Mouse (Mus musculus) kidney, embryonic 15.5 days (tissue): ENCODE measurements around the gene Cdhr4. TPM values are rescaled to one million over a fixed set of nuclear protein-coding genes. Genes with fewer than 3 reads are reported as not detected.

ENCODE experiments used
- ATAC-seq: fragments of 200-750 bp; cut with Nextera tagmentation; replicated peaks from 2 replicates; pipeline ENCODE4 v1.8.0; 2017; ENCODE audit warnings: moderate TSS enrichment; ENCODE audit not compliant: low FRiP score
- H3K27ac ChIP-seq: fragments of 300-500 bp; sonication (generic); 2 replicates; pipeline ENCODE4 v1.5.1; 2015; ENCODE audit warnings: mild to moderate bottlenecking, inconsistent platforms
- H3K27me3 ChIP-seq: fragments of 300-500 bp; sonication (generic); 2 replicates; pipeline ENCODE4 v1.6.1; 2015; ENCODE audit warnings: inconsistent platforms
- H3K36me3 ChIP-seq: fragments of 300-500 bp; sonication (generic); 2 replicates; pipeline ENCODE4 v1.6.1; 2015; ENCODE audit warnings: inconsistent platforms
- H3K4me1 ChIP-seq: fragments of 300-500 bp; sonication (generic); 2 replicates; pipeline ENCODE4 v1.6.1; 2015; ENCODE audit warnings: inconsistent platforms
- H3K4me2 ChIP-seq: fragments of 300-500 bp; sonication (generic); 2 replicates; pipeline ENCODE4 v1.6.1; 2015; ENCODE audit warnings: moderate library complexity, mild to moderate bottlenecking, inconsistent platforms
- H3K4me3 ChIP-seq: fragments of 300-500 bp; sonication (generic); replicated peaks from 2 replicates; pipeline ENCODE4 v1.5.1; 2015; ENCODE audit warnings: mild to moderate bottlenecking, inconsistent platforms
- H3K9ac ChIP-seq: fragments of 300-500 bp; sonication (generic); 2 replicates; pipeline ENCODE4 v1.6.1; 2015; ENCODE audit warnings: mild to moderate bottlenecking, inconsistent platforms
- H3K9me3 ChIP-seq: fragments of 300-500 bp; sonication (generic); replicated peaks from 2 replicates; pipeline ENCODE4 v1.6.1; 2016; ENCODE audit warnings: inconsistent platforms
- WGBS: fragments of 180-500 bp; shearing (Covaris S2); methylation state at CpG from one replicate; pipeline ENCODE4 v1.1.7; 2015; ENCODE audit warnings: mixed read lengths; 5-methylcytosine and 5-hydroxymethylcytosine counted together
- polyA plus RNA-seq: library from polyadenylated mRNA; unstranded; fragments of >200 nt; fragmentation: Nextera tagmentation; extraction: Ambion mirVana; gene quantifications from 2 replicates; pipeline ENCODE4 v1.2.1, GENCODE M21; 2015

The Cdhr4 gene
- polyA plus RNA-seq, 1 experiment from 2014 or later = 12.6 TPM

- no peak overlapping the region for H3K9ac ChIP-seq
- no peaks in the 10 kb centered on the region for H3K9me3 ChIP-seq
- H3K4me3 ChIP-seq = no peak overlapping the region
- H3K4me1 ChIP-seq = no peaks in the 10 kb centered on the region
- no peak for ATAC-seq
- H3K4me2 ChIP-seq = no peak overlapping the region
- 91% methylated on average over 5 of the region's 5 CpGs for WGBS
- H3K36me3 ChIP-seq = peaks cover 77% of the 10 kb centered on the region
- no peak overlapping the region for H3K27ac ChIP-seq
- H3K27me3 ChIP-seq = no peaks in the 10 kb centered on the region
Observed at GRCm38 (mm10) chr9:108032126-108032525, 39.8 kb downstream of the Cdhr4 start.

- peaks cover 77% of the 10 kb centered on the region for H3K36me3 ChIP-seq
- ATAC-seq = no peak
- no peak overlapping the region for H3K4me2 ChIP-seq
- no peak overlapping the region for H3K27ac ChIP-seq
- no peak overlapping the region for H3K9ac ChIP-seq
- H3K9me3 ChIP-seq = no peaks in the 10 kb centered on the region
- no peaks in the 10 kb centered on the region for H3K4me1 ChIP-seq
- H3K4me3 ChIP-seq = no peak overlapping the region
- WGBS = 93% methylated on average over 2 of the region's 2 CpGs
- no peaks in the 10 kb centered on the region for H3K27me3 ChIP-seq
Observed at GRCm38 (mm10) chr9:108035331-108036156, 43.2 kb downstream of the Cdhr4 start.

- no peak overlapping the region for H3K27ac ChIP-seq
- H3K4me1 ChIP-seq = peaks cover 18% of the 10 kb centered on the region
- no peak overlapping the region for H3K4me2 ChIP-seq
- no peaks in the 10 kb centered on the region for H3K27me3 ChIP-seq
- H3K4me3 ChIP-seq = no peak overlapping the region
- no peak overlapping the region for H3K9ac ChIP-seq
- no peak for ATAC-seq
- WGBS = 96% methylated on average over 8 of the region's 8 CpGs
- no peaks in the 10 kb centered on the region for H3K9me3 ChIP-seq
- H3K36me3 ChIP-seq = peaks cover 65% of the 10 kb centered on the region
Observed at GRCm38 (mm10) chr9:108044751-108045492, 52.6 kb downstream of the Cdhr4 start.

- no peak overlapping the region for H3K27ac ChIP-seq
- H3K9ac ChIP-seq = no peak overlapping the region
- peaks cover 26% of the 10 kb centered on the region for H3K4me1 ChIP-seq
- no peak overlapping the region for H3K4me3 ChIP-seq
- no peaks in the 10 kb centered on the region for H3K27me3 ChIP-seq
- no peak overlapping the region for H3K4me2 ChIP-seq
- H3K36me3 ChIP-seq = peaks cover 66% of the 10 kb centered on the region
- H3K9me3 ChIP-seq = no peaks in the 10 kb centered on the region
- 91% methylated on average over 4 of the region's 4 CpGs for WGBS
- no peak for ATAC-seq
Observed at GRCm38 (mm10) chr9:108046582-108046981, 54.3 kb downstream of the Cdhr4 start.

- peak overlapping the region; percentile 77 for H3K27ac ChIP-seq
- H3K4me3 ChIP-seq = peak overlapping the region; percentile 72
- peaks cover 60% of the 10 kb centered on the region for H3K36me3 ChIP-seq
- H3K4me2 ChIP-seq = peak overlapping the region; percentile 86
- WGBS = 45% methylated on average over 17 of the region's 17 CpGs
- no peak for ATAC-seq
- H3K27me3 ChIP-seq = no peaks in the 10 kb centered on the region
- H3K4me1 ChIP-seq = peaks cover 30% of the 10 kb centered on the region
- no peaks in the 10 kb centered on the region for H3K9me3 ChIP-seq
- H3K9ac ChIP-seq = peak overlapping the region; percentile 63
Observed at GRCm38 (mm10) chr9:108047601-108048565, 55.6 kb downstream of the Cdhr4 start.

GRCm38 (mm10) chr9:108048566-108048955, 56.3 kb downstream of the Cdhr4 start:
- H3K4me1 ChIP-seq = peaks cover 36% of the 10 kb centered on the region
- under 1% methylated on average over 19 of the region's 19 CpGs for WGBS
- peaks cover 57% of the 10 kb centered on the region for H3K36me3 ChIP-seq
- peak overlapping the region; percentile 86 for H3K4me2 ChIP-seq
- peak overlapping the region; percentile 77 for H3K27ac ChIP-seq
- peak; percentile 51 for ATAC-seq
- H3K4me3 ChIP-seq = peak overlapping the region; percentile 72
- no peaks in the 10 kb centered on the region for H3K9me3 ChIP-seq
- no peaks in the 10 kb centered on the region for H3K27me3 ChIP-seq
- peak overlapping the region; percentile 63 for H3K9ac ChIP-seq

- H3K9me3 ChIP-seq = no peaks in the 10 kb centered on the region
- peak within 1 kb of the TSS; percentile 63 for H3K9ac ChIP-seq
- peak within 1 kb of the TSS; percentile 86 for H3K4me2 ChIP-seq
- H3K27ac ChIP-seq = peak within 1 kb of the TSS; percentile 77
- ATAC-seq = peak; percentile 96
- peaks cover 62% of the 10 kb centered on the region for H3K36me3 ChIP-seq
- H3K27me3 ChIP-seq = no peaks in the 10 kb centered on the region
- peak within 1 kb of the TSS; percentile 72 for H3K4me3 ChIP-seq
- peaks cover 38% of the 10 kb centered on the region for H3K4me1 ChIP-seq
- under 1% methylated on average over 31 of the region's 39 CpGs for WGBS
Observed at GRCm38 (mm10) chr9:108049016-108049455, 56.7 kb downstream of the Cdhr4 start, which contains the start of gene Gmppb. Gene Gmppb, plus strand, starts transcription at chr9:108049242.

Other genes with a start within 250 kb of the Cdhr4 start
- gene Rbm5, start 221.5 kb upstream of the Cdhr4 start, polyA plus RNA-seq = 194 and 207 TPM in 2 replicates
- gene Rbm6, start 119.3 kb upstream of the Cdhr4 start, polyA plus RNA-seq = 79.0 and 82.1 TPM in 2 replicates
- 11.5 TPM in 2 replicates for gene Mon1a, start 104.3 kb upstream of the Cdhr4 start, polyA plus RNA-seq
- 2.6 TPM in 2 replicates for gene Mst1r, start 85.6 kb upstream of the Cdhr4 start, polyA plus RNA-seq
- not detected in 2 replicates for gene Actl11, start 64.0 kb upstream of the Cdhr4 start, polyA plus RNA-seq
- gene Camkv, start 56.8 kb upstream of the Cdhr4 start, polyA plus RNA-seq = 1.6 and 2.2 TPM in 2 replicates
- gene Traip, start 42.4 kb upstream of the Cdhr4 start, polyA plus RNA-seq = 21.8 and 25.0 TPM in 2 replicates
- gene Uba7, start 17.0 kb upstream of the Cdhr4 start, polyA plus RNA-seq = 22.2 and 30.9 TPM in 2 replicates
- 4.5 and 6.2 TPM in 2 replicates for gene Gm20661, start 9.4 kb upstream of the Cdhr4 start, polyA plus RNA-seq
- gene Inka1, start 6.6 kb upstream of the Cdhr4 start, polyA plus RNA-seq = 61.7 and 70.4 TPM in 2 replicates
- 0.74 and 1.4 TPM in 2 replicates for gene Gm20662, start 3.9 kb downstream of the Cdhr4 start, polyA plus RNA-seq
- gene Ip6k1, start 10.0 kb downstream of the Cdhr4 start, polyA plus RNA-seq = 50.8 and 54.8 TPM in 2 replicates
- gene Gmppb, start 56.7 kb downstream of the Cdhr4 start, polyA plus RNA-seq = 25.9 and 30.3 TPM in 2 replicates
- 2.2 and 2.7 TPM in 2 replicates for gene Amigo3, start 60.7 kb downstream of the Cdhr4 start, polyA plus RNA-seq
- 0.45 and 0.55 TPM in 2 replicates for gene Mst1, start 87.9 kb downstream of the Cdhr4 start, polyA plus RNA-seq
- 25.2 and 33.4 TPM in 2 replicates for gene Rnf123, start 90.8 kb downstream of the Cdhr4 start, polyA plus RNA-seq
- gene Apeh, start 102.1 kb downstream of the Cdhr4 start, polyA plus RNA-seq = 67.7 and 76.6 TPM in 2 replicates
- 0.75 and 0.77 TPM in 2 replicates for gene Bsn, start 197.9 kb downstream of the Cdhr4 start, polyA plus RNA-seq